Mouse (Mus musculus) embryonic facial prominence, embryonic 15.5 days (tissue): ENCODE results near the gene Tns1. TPM values are rescaled to one million over a fixed set of nuclear protein-coding genes. Genes with fewer than 3 reads are reported as not detected.

Source experiments
- ATAC-seq: fragments of 200-750 bp; cut with Nextera tagmentation; 2 replicates; pipeline ENCODE4 v1.8.0; 2017; ENCODE audit warnings: low read depth, moderate TSS enrichment; ENCODE audit not compliant: insufficient number of reproducible peaks, low FRiP score, low TSS enrichment
- H3K27ac ChIP-seq: fragments of 300-500 bp; sonication (generic); replicated peaks from 2 replicates; pipeline ENCODE4 v1.5.1; 2015; ENCODE audit warnings: mild to moderate bottlenecking, inconsistent platforms
- H3K27me3 ChIP-seq: fragments of 300-500 bp; sonication (generic); 2 replicates; pipeline ENCODE4 v1.6.1; 2015; ENCODE audit warnings: inconsistent platforms
- H3K36me3 ChIP-seq: fragments of 300-500 bp; sonication (generic); 2 replicates; pipeline ENCODE4 v1.6.1; 2015; ENCODE audit warnings: mild to moderate bottlenecking, inconsistent platforms
- H3K4me1 ChIP-seq: fragments of 300-500 bp; sonication (generic); 2 replicates; pipeline ENCODE4 v1.6.1; 2015; ENCODE audit warnings: inconsistent platforms
- H3K4me2 ChIP-seq: fragments of 300-500 bp; sonication (generic); replicated peaks from 2 replicates; pipeline ENCODE4 v1.6.1; 2015; ENCODE audit warnings: mild to moderate bottlenecking, inconsistent platforms
- H3K4me3 ChIP-seq: fragments of 300-500 bp; sonication (generic); replicated peaks from 2 replicates; pipeline ENCODE4 v1.5.1; 2015; ENCODE audit warnings: mild to moderate bottlenecking, inconsistent platforms
- H3K9ac ChIP-seq: fragments of 300-500 bp; sonication (generic); 2 replicates; pipeline ENCODE4 v1.6.1; 2015; ENCODE audit warnings: inconsistent platforms
- H3K9me3 ChIP-seq: fragments of 300-500 bp; sonication (generic); replicated peaks from 2 replicates; pipeline ENCODE4 v1.6.1; 2016; ENCODE audit warnings: inconsistent platforms
- WGBS: fragments of 180-500 bp; shearing (Covaris S2); methylation state at CpG from one replicate; pipeline ENCODE4 v1.1.7; 2015; 5-methylcytosine and 5-hydroxymethylcytosine counted together
- polyA plus RNA-seq: library from polyadenylated mRNA; unstranded; fragments of >200 nt; fragmentation: Nextera tagmentation; extraction: Ambion mirVana; gene quantifications from 2 replicates; pipeline ENCODE4 v1.2.1, GENCODE M21; 2015

Gene Tns1
- polyA plus RNA-seq, 1 experiment from 2014 or later = 49.3 TPM

GRCm38 (mm10) chr1:74099001-74099435 lies 25.2 kb downstream of the Tns1 start:
- ATAC-seq = no peak
- peak overlapping the region; percentile 55 for H3K4me3 ChIP-seq
- peaks cover 11% of the 10 kb centered on the region; the same call in 1 of the 2 replicates for H3K27me3 ChIP-seq
- H3K4me1 ChIP-seq = peaks cover 56% of the 10 kb centered on the region
- H3K27ac ChIP-seq = peak overlapping the region; percentile 71
- no peak overlapping the region; the same call in 1 of the 2 replicates for H3K9ac ChIP-seq
- H3K36me3 ChIP-seq = no peaks in the 10 kb centered on the region
- H3K9me3 ChIP-seq = no peaks in the 10 kb centered on the region
- H3K4me2 ChIP-seq = peak overlapping the region; percentile 97
- 0% methylated on average over 11 of the region's 14 CpGs for WGBS

GRCm38 (mm10) chr1:74098004-74099000 lies 25.9 kb downstream of the Tns1 start:
- WGBS = under 1% methylated on average over 57 of the region's 58 CpGs
- Histone ChIP-seq H3K4me3 (peak overlapping the region; percentile 55), H3K9ac (peak overlapping the region; percentile 54), H3K4me2 (peak overlapping the region; percentile 97), H3K27ac (peak overlapping the region; percentile 71), H3K9me3 (no peaks in the 10 kb centered on the region), H3K36me3 (no peaks in the 10 kb centered on the region), H3K27me3 (peaks cover 11% of the 10 kb centered on the region; the same call in 1 of the 2 replicates), H3K4me1 (peaks cover 53% of the 10 kb centered on the region)
- no peak for ATAC-seq

GRCm38 (mm10) chr1:74095728-74096127 lies 28.5 kb downstream of the Tns1 start:
- Histone ChIP-seq H3K9me3 (no peaks in the 10 kb centered on the region), H3K27ac (no peak overlapping the region), H3K27me3 (peaks cover 11% of the 10 kb centered on the region; the same call in 1 of the 2 replicates), H3K4me3 (no peak overlapping the region), H3K36me3 (no peaks in the 10 kb centered on the region), H3K9ac (no peak overlapping the region), H3K4me2 (no peak overlapping the region), H3K4me1 (peaks cover 75% of the 10 kb centered on the region)
- 56% methylated on average over 3 of the region's 3 CpGs for WGBS
- no peak for ATAC-seq

- H3K27me3 ChIP-seq = peaks cover 11% of the 10 kb centered on the region; the same call in 1 of the 2 replicates
- 61% methylated on average over 6 of the region's 6 CpGs for WGBS
- no peak overlapping the region for H3K9ac ChIP-seq
- H3K27ac ChIP-seq = no peak overlapping the region
- no peaks in the 10 kb centered on the region for H3K9me3 ChIP-seq
- no peak overlapping the region for H3K4me2 ChIP-seq
- H3K36me3 ChIP-seq = no peaks in the 10 kb centered on the region
- ATAC-seq = no peak
- no peak overlapping the region for H3K4me3 ChIP-seq
- peaks cover 71% of the 10 kb centered on the region for H3K4me1 ChIP-seq
Measured at GRCm38 (mm10) chr1:74095296-74095695, 29.0 kb downstream of the Tns1 start.

GRCm38 (mm10) chr1:74094497-74095270 lies 29.6 kb downstream of the Tns1 start:
- no peak overlapping the region for H3K9ac ChIP-seq
- H3K36me3 ChIP-seq = no peaks in the 10 kb centered on the region
- H3K27ac ChIP-seq = no peak overlapping the region
- WGBS = 34% methylated on average over 7 of the region's 7 CpGs
- H3K4me2 ChIP-seq = no peak overlapping the region
- ATAC-seq = no peak
- no peaks in the 10 kb centered on the region for H3K9me3 ChIP-seq
- peaks cover 71% of the 10 kb centered on the region for H3K4me1 ChIP-seq
- H3K27me3 ChIP-seq = peaks cover 9% of the 10 kb centered on the region; the same call in 1 of the 2 replicates
- H3K4me3 ChIP-seq = no peak overlapping the region

- Histone ChIP-seq H3K4me3 (no peak overlapping the region), H3K4me2 (no peak overlapping the region), H3K9me3 (no peaks in the 10 kb centered on the region), H3K4me1 (peaks cover 71% of the 10 kb centered on the region), H3K27ac (no peak overlapping the region), H3K36me3 (no peaks in the 10 kb centered on the region), H3K9ac (no peak overlapping the region), H3K27me3 (peaks cover 6% of the 10 kb centered on the region; the same call in 1 of the 2 replicates)
- WGBS = 75% methylated on average over 5 of the region's 5 CpGs
- no peak for ATAC-seq
Measured at GRCm38 (mm10) chr1:74093447-74093846, 30.8 kb downstream of the Tns1 start.

- Histone ChIP-seq H3K9ac (no peak overlapping the region), H3K4me2 (no peak overlapping the region), H3K9me3 (no peaks in the 10 kb centered on the region), H3K27me3 (peaks cover 4% of the 10 kb centered on the region; the same call in 1 of the 2 replicates), H3K4me3 (no peak overlapping the region), H3K36me3 (no peaks in the 10 kb centered on the region), H3K27ac (peak overlapping the region; percentile 91), H3K4me1 (peaks cover 63% of the 10 kb centered on the region)
- 46% methylated on average over 10 of the region's 10 CpGs for WGBS
- ATAC-seq = peak; percentile 26
Measured at GRCm38 (mm10) chr1:74092242-74092641, 32.0 kb downstream of the Tns1 start.

- ATAC-seq = peak; percentile 80
- Histone ChIP-seq H3K4me2 (peak overlapping the region; percentile 59), H3K27me3 (peaks cover 4% of the 10 kb centered on the region; the same call in 1 of the 2 replicates), H3K4me3 (peak overlapping the region; percentile 51), H3K27ac (peak overlapping the region; percentile 99), H3K36me3 (no peaks in the 10 kb centered on the region), H3K9ac (no peak overlapping the region; the same call in 1 of the 2 replicates), H3K9me3 (no peaks in the 10 kb centered on the region), H3K4me1 (peaks cover 59% of the 10 kb centered on the region)
- WGBS = 16% methylated on average over 6 of the region's 6 CpGs
Measured at GRCm38 (mm10) chr1:74091611-74092224, 32.5 kb downstream of the Tns1 start.

GRCm38 (mm10) chr1:74091138-74091537 lies 33.1 kb downstream of the Tns1 start:
- H3K4me3 ChIP-seq = peak overlapping the region; percentile 51
- peak overlapping the region; percentile 99 for H3K27ac ChIP-seq
- peak; percentile 84 for ATAC-seq
- H3K27me3 ChIP-seq = peaks cover 4% of the 10 kb centered on the region; the same call in 1 of the 2 replicates
- 12% methylated on average over 6 of the region's 7 CpGs for WGBS
- no peaks in the 10 kb centered on the region for H3K36me3 ChIP-seq
- H3K9me3 ChIP-seq = no peaks in the 10 kb centered on the region
- H3K4me2 ChIP-seq = peak overlapping the region; percentile 59
- 0 out of 2 replicates have a peak overlapping the region, but pooled peaks have one; percentile 18 for H3K9ac ChIP-seq
- peaks cover 61% of the 10 kb centered on the region for H3K4me1 ChIP-seq

GRCm38 (mm10) chr1:74090329-74090728 lies 33.9 kb downstream of the Tns1 start:
- Histone ChIP-seq H3K9me3 (no peaks in the 10 kb centered on the region), H3K4me3 (peak overlapping the region; percentile 51), H3K4me1 (peaks cover 62% of the 10 kb centered on the region), H3K9ac (peak overlapping the region; percentile 18), H3K27me3 (peaks cover under 1% of the 10 kb centered on the region; the same call in 1 of the 2 replicates), H3K36me3 (no peaks in the 10 kb centered on the region), H3K4me2 (peak overlapping the region; percentile 59), H3K27ac (peak overlapping the region; percentile 99; the same call in 1 of the 2 replicates)
- 26% methylated on average over 7 of the region's 7 CpGs for WGBS
- ATAC-seq = no peak
